Mouse (Mus musculus) intestine, embryonic 16.5 days (tissue): Measurements from ENCODE around the gene Pemt. TPM values are rescaled to one million over a fixed set of nuclear protein-coding genes. Genes with fewer than 3 reads are reported as not detected.

Experiments
- ATAC-seq: fragments of 200-750 bp; cut with Nextera tagmentation; 2 replicates; pipeline ENCODE4 v1.8.0; 2017; ENCODE audit warnings: moderate TSS enrichment, moderate library complexity
- H3K27ac ChIP-seq: fragments of 300-500 bp; sonication (generic); 2 replicates; pipeline ENCODE4 v1.5.1; 2014; ENCODE audit warnings: mild to moderate bottlenecking, low read length
- H3K27me3 ChIP-seq: fragments of 300-500 bp; sonication (generic); replicated peaks from 2 replicates; pipeline ENCODE4 v1.6.1; 2014; ENCODE audit warnings: low read length, control low read depth, mixed read lengths; ENCODE audit not compliant: control insufficient read depth, insufficient read depth
- H3K36me3 ChIP-seq: fragments of 300-500 bp; sonication (generic); 2 replicates; pipeline ENCODE4 v1.6.1; 2014; ENCODE audit warnings: low read length, control low read depth; ENCODE audit not compliant: control insufficient read depth, insufficient read depth
- H3K4me1 ChIP-seq: fragments of 300-500 bp; sonication (generic); 2 replicates; pipeline ENCODE4 v1.6.1; 2014; ENCODE audit warnings: low read length, control low read depth, mixed read lengths; ENCODE audit not compliant: control insufficient read depth, insufficient read depth
- H3K4me2 ChIP-seq: fragments of 300-500 bp; sonication (generic); 2 replicates; pipeline ENCODE4 v1.6.1; 2014; ENCODE audit warnings: low read depth, low read length, control low read depth
- H3K4me3 ChIP-seq: fragments of 300-500 bp; sonication (generic); 2 replicates; pipeline ENCODE4 v1.5.1; 2014; ENCODE audit warnings: mild to moderate bottlenecking, low read length
- H3K9ac ChIP-seq: fragments of 300-500 bp; sonication (generic); 2 replicates; pipeline ENCODE4 v1.6.1; 2014; ENCODE audit warnings: low read depth, low read length
- H3K9me3 ChIP-seq: fragments of 300-500 bp; sonication (generic); 2 replicates; pipeline ENCODE4 v1.6.1; 2016; ENCODE audit warnings: low read length, control low read depth; ENCODE audit not compliant: control insufficient read depth
- WGBS: fragments of 180-500 bp; shearing (Covaris S2); extraction: QIAGEN DNeasy Blood & Tissue Kit; methylation state at CpG from one replicate; pipeline ENCODE4 v1.1.7; 2014; 5-methylcytosine and 5-hydroxymethylcytosine counted together
- polyA plus RNA-seq: library from polyadenylated mRNA; unstranded; fragments of >200 nt; fragmentation: Nextera tagmentation; extraction: Ambion mirVana; gene quantifications from 2 replicates; pipeline ENCODE4 v1.2.1, GENCODE M21; 2015

Gene Pemt
- polyA plus RNA-seq, 1 experiment from 2014 or later: 6.7 TPM

- no peaks in the 10 kb centered on the region for H3K9me3 ChIP-seq
- no peak; the same call in 1 of the 2 replicates for ATAC-seq
- H3K9ac ChIP-seq: no peak overlapping the region
- H3K27me3 ChIP-seq: no peaks in the 10 kb centered on the region
- no peak overlapping the region for H3K4me3 ChIP-seq
- no peaks in the 10 kb centered on the region for H3K36me3 ChIP-seq
- H3K27ac ChIP-seq: no peak overlapping the region
- 19% methylated on average over 4 of the region's 4 CpGs for WGBS
- H3K4me1 ChIP-seq: no peaks in the 10 kb centered on the region
- no peak overlapping the region for H3K4me2 ChIP-seq
These were observed 30.5 kb upstream of the Pemt start for GRCm38 (mm10) chr11:60076790-60077189.

- 82% methylated on average over 3 of the region's 3 CpGs for WGBS
- no peaks in the 10 kb centered on the region for H3K4me1 ChIP-seq
- H3K27me3 ChIP-seq: no peaks in the 10 kb centered on the region
- H3K9me3 ChIP-seq: no peaks in the 10 kb centered on the region
- H3K4me2 ChIP-seq: no peak overlapping the region
- H3K9ac ChIP-seq: no peak overlapping the region
- no peak overlapping the region for H3K4me3 ChIP-seq
- no peaks in the 10 kb centered on the region for H3K36me3 ChIP-seq
- no peak for ATAC-seq
- H3K27ac ChIP-seq: no peak overlapping the region
These were observed 29.9 kb upstream of the Pemt start for GRCm38 (mm10) chr11:60076183-60076582.

GRCm38 (mm10) chr11:60073936-60074502 lies 27.7 kb upstream of the Pemt start:
- no peaks in the 10 kb centered on the region for H3K27me3 ChIP-seq
- H3K9me3 ChIP-seq: no peaks in the 10 kb centered on the region
- no peak overlapping the region for H3K4me2 ChIP-seq
- 55% methylated on average over 15 of the region's 15 CpGs for WGBS
- ATAC-seq: no peak
- no peak overlapping the region for H3K4me3 ChIP-seq
- H3K4me1 ChIP-seq: no peaks in the 10 kb centered on the region
- H3K27ac ChIP-seq: no peak overlapping the region
- no peaks in the 10 kb centered on the region for H3K36me3 ChIP-seq
- no peak overlapping the region for H3K9ac ChIP-seq

- Histone ChIP-seq H3K27ac (no peak overlapping the region), H3K4me2 (no peak overlapping the region), H3K4me1 (no peaks in the 10 kb centered on the region), H3K27me3 (no peaks in the 10 kb centered on the region), H3K9ac (no peak overlapping the region), H3K9me3 (no peaks in the 10 kb centered on the region), H3K36me3 (no peaks in the 10 kb centered on the region), H3K4me3 (no peak overlapping the region)
- ATAC-seq: no peak
These were observed 26.8 kb upstream of the Pemt start for GRCm38 (mm10) chr11:60073121-60073520.

- H3K27me3 ChIP-seq: no peaks in the 10 kb centered on the region
- H3K9ac ChIP-seq: no peak overlapping the region
- H3K4me3 ChIP-seq: no peak overlapping the region
- no peaks in the 10 kb centered on the region for H3K9me3 ChIP-seq
- no peaks in the 10 kb centered on the region for H3K4me1 ChIP-seq
- WGBS: 90% methylated on average over 6 of the region's 6 CpGs
- H3K27ac ChIP-seq: no peak overlapping the region
- no peak for ATAC-seq
- no peaks in the 10 kb centered on the region for H3K36me3 ChIP-seq
- no peak overlapping the region for H3K4me2 ChIP-seq
These were observed 24.9 kb upstream of the Pemt start for GRCm38 (mm10) chr11:60071221-60071620.

- Histone ChIP-seq H3K4me1 (no peaks in the 10 kb centered on the region), H3K27me3 (no peaks in the 10 kb centered on the region), H3K4me2 (no peak overlapping the region), H3K4me3 (no peak overlapping the region), H3K9ac (no peak overlapping the region), H3K9me3 (no peaks in the 10 kb centered on the region), H3K27ac (no peak overlapping the region), H3K36me3 (no peaks in the 10 kb centered on the region)
- ATAC-seq: no peak
- 37% methylated on average over 8 of the region's 8 CpGs for WGBS
These were observed 24.3 kb upstream of the Pemt start for GRCm38 (mm10) chr11:60070599-60070998.

- no peaks in the 10 kb centered on the region for H3K27me3 ChIP-seq
- H3K4me2 ChIP-seq: no peak overlapping the region
- no peak overlapping the region for H3K9ac ChIP-seq
- no peak for ATAC-seq
- no peaks in the 10 kb centered on the region for H3K4me1 ChIP-seq
- no peak overlapping the region for H3K27ac ChIP-seq
- no peak overlapping the region for H3K4me3 ChIP-seq
- no peaks in the 10 kb centered on the region for H3K36me3 ChIP-seq
- no peaks in the 10 kb centered on the region for H3K9me3 ChIP-seq
These were observed 22.3 kb upstream of the Pemt start for GRCm38 (mm10) chr11:60068631-60069030.

GRCm38 (mm10) chr11:60067646-60068045 lies 21.4 kb upstream of the Pemt start:
- H3K27me3 ChIP-seq: no peaks in the 10 kb centered on the region
- H3K4me3 ChIP-seq: no peak overlapping the region
- H3K4me1 ChIP-seq: no peaks in the 10 kb centered on the region
- no peaks in the 10 kb centered on the region for H3K36me3 ChIP-seq
- WGBS: 96% methylated on average over 4 of the region's 4 CpGs
- H3K9me3 ChIP-seq: no peaks in the 10 kb centered on the region
- ATAC-seq: no peak
- H3K9ac ChIP-seq: no peak overlapping the region
- H3K27ac ChIP-seq: no peak overlapping the region
- no peak overlapping the region for H3K4me2 ChIP-seq

- Histone ChIP-seq H3K9ac (no peak overlapping the region), H3K9me3 (no peaks in the 10 kb centered on the region), H3K27me3 (no peaks in the 10 kb centered on the region), H3K4me1 (no peaks in the 10 kb centered on the region), H3K36me3 (no peaks in the 10 kb centered on the region), H3K4me3 (no peak overlapping the region), H3K4me2 (no peak overlapping the region), H3K27ac (no peak overlapping the region)
- 58% methylated on average over 1 of the region's 1 CpGs for WGBS
- ATAC-seq: no peak
These were observed 19.0 kb upstream of the Pemt start for GRCm38 (mm10) chr11:60065267-60065666.

GRCm38 (mm10) chr11:60061504-60062006 lies 15.3 kb upstream of the Pemt start:
- H3K4me2 ChIP-seq: no peak overlapping the region
- H3K9me3 ChIP-seq: no peaks in the 10 kb centered on the region
- H3K36me3 ChIP-seq: no peaks in the 10 kb centered on the region
- ATAC-seq: no peak; the same call in 1 of the 2 replicates
- no peaks in the 10 kb centered on the region for H3K27me3 ChIP-seq
- 68% methylated on average over 4 of the region's 4 CpGs for WGBS
- no peak overlapping the region for H3K4me3 ChIP-seq
- no peak overlapping the region for H3K9ac ChIP-seq
- H3K4me1 ChIP-seq: no peaks in the 10 kb centered on the region
- no peak overlapping the region for H3K27ac ChIP-seq
